In the genomic region with DNA sequence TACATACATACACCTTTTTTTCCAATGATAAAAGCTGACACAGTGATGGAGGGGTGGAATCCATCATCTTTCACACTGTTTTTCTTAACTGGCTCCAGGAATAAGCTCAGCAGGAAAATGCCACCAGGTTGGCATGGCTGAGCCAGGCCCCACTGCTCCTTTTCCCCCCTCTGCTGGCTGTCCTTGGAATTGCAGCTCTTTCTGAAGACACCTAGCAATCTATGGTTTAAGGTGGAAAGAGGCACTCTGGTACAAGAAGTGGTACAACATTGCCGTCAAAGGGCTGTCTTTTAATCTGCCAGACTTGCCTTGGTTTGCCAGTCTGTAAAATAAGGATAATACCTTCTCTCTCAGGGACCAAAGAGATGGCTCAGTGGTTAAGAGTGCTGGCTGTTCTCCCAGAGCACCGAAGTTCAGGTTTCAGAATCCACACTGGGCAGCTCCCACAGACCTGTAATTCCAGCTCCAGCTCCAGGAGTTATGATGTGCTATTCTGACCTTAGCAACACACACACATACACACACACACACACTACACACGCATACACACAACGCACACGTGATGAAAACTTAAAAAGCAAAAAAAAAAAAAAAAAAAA, we compare ENCODE assay signal across 7 mouse cellular contexts. TPM values are rescaled to one million over a fixed set of nuclear protein-coding genes. Genes with fewer than 3 reads are reported as not detected.
DNase-seq lines count a peak whose midpoint lies in the region; ATAC-seq and TF ChIP-seq lines count a peak whose summit lies in the region.

No protein-coding gene starts in this region.

- peak; percentile 37 for TF ChIP-seq CTCF in bone marrow macrophage, adult 2 months (IDR thresholded peaks at IDR 0.05; ENCODE audit: low read depth, low read length)
- peak; percentile 73 for TF ChIP-seq CTCF in embryonic fibroblast, embryonic 13.5 days (IDR thresholded peaks at IDR 0.05; ENCODE audit: borderline replicate concordance, insufficient read depth, low read length)

- peaks cover 5% of the 10 kb centered on the region for H3K4me1 ChIP-seq in bone marrow macrophage, adult 2 months (ENCODE audit: control insufficient read depth, insufficient read depth, low read length)
- H3K4me1 ChIP-seq in embryonic fibroblast, embryonic 13.5 days (ENCODE audit: control insufficient read depth, insufficient read depth, low read length): no peaks in the 10 kb centered on the region
- H3K4me1 ChIP-seq in midbrain, embryonic 13.5 days (replicated peaks): no peaks in the 10 kb centered on the region

- peaks cover 3% of the 10 kb centered on the region; the same call in 1 of the 2 replicates for H3K36me3 ChIP-seq in midbrain, embryonic 13.5 days

- DNase-seq in MEL-GATA-1-ER (ENCODE audit: extremely low read depth, low read depth): peak; percentile 43
- DNase-seq in heart, postnatal 36 days: peak; percentile 82 to 92
- peak; percentile 53 for DNase-seq in left cerebral cortex, adult 11 months (ENCODE audit: low spot score)
- peak; percentile 67 for DNase-seq in spleen, adult 12 weeks (ENCODE audit: low spot score)

- 71% methylated on average over 5 of the region's 5 CpGs for WGBS in midbrain, embryonic 13.5 days

- H3K27ac ChIP-seq in bone marrow macrophage, adult 2 months (ENCODE audit: insufficient read depth, low read depth, low read length): no peak overlapping the region
- no peak overlapping the region for H3K27ac ChIP-seq in embryonic fibroblast, embryonic 13.5 days (ENCODE audit: insufficient read depth, low read length)
- H3K27ac ChIP-seq in midbrain, embryonic 13.5 days: no peak overlapping the region

- H3K9me3 ChIP-seq in midbrain, embryonic 13.5 days: no peaks in the 10 kb centered on the region

- no peak for TF ChIP-seq POLR2A in bone marrow macrophage, adult 2 months (IDR thresholded peaks at IDR 0.05; ENCODE audit: borderline replicate concordance, low read depth, low read length)
- TF ChIP-seq POLR2A in embryonic fibroblast, embryonic 13.5 days (IDR thresholded peaks at IDR 0.05; ENCODE audit: low read depth, low read length): no peak

- no peaks in the 10 kb centered on the region for H3K27me3 ChIP-seq in midbrain, embryonic 13.5 days

- no peak overlapping the region for H3K4me2 ChIP-seq in midbrain, embryonic 13.5 days (replicated peaks)

- intact Hi-C loops in heart, postnatal 36 days (cut with DNase I): loop anchor here (1.0 to 5.0 kb wide), 2 partner anchors 50 to 65 kb away; a partner anchor contains a TSS

- ATAC-seq in midbrain, embryonic 13.5 days: 0 out of 2 replicates have a peak, but pooled peaks have one; percentile 48

- H3K4me3 ChIP-seq in bone marrow macrophage, adult 2 months (ENCODE audit: insufficient read depth, low read length): no peak overlapping the region
- H3K4me3 ChIP-seq in embryonic fibroblast, embryonic 13.5 days (ENCODE audit: insufficient read depth, low read length): no peak overlapping the region
- no peak overlapping the region for H3K4me3 ChIP-seq in midbrain, embryonic 13.5 days (replicated peaks)

- H3K9ac ChIP-seq in midbrain, embryonic 13.5 days (replicated peaks): no peak overlapping the region

RNA-seq across cellular contexts. Expression of a gene that starts 25.9 kb away (rescaled TPM):
- 12.5 and 15.2 TPM in 2 replicates for polyA plus RNA-seq in bone marrow macrophage, adult 2 months (2012; ENCODE audit: insufficient read depth, insufficient read length, missing spikeins)
- 27.0 and 38.4 TPM in 2 replicates for polyA plus RNA-seq in embryonic fibroblast, embryonic 13.5 days (2011; ENCODE audit: insufficient read length, low read depth, missing spikeins)
- total RNA-seq in heart, postnatal 36 days (2021): 10 to 100 TPM; 22.0 to 22.8 TPM
- 32.2 and 36.7 TPM in 2 replicates for polyA plus RNA-seq in midbrain, embryonic 13.5 days (2015; fragmentation: Nextera tagmentation; extraction: Ambion mirVana)

RNA-seq across cellular contexts. Expression of a gene that starts 31.1 kb away (rescaled TPM):
- 148 and 154 TPM in 2 replicates for polyA plus RNA-seq in bone marrow macrophage, adult 2 months (2012; ENCODE audit: insufficient read depth, insufficient read length, missing spikeins)
- 178 and 208 TPM in 2 replicates for polyA plus RNA-seq in embryonic fibroblast, embryonic 13.5 days (2011; ENCODE audit: insufficient read length, low read depth, missing spikeins)
- total RNA-seq in heart, postnatal 36 days (2021): 10 to 100 TPM; 64.0 to 74.5 TPM
- 244 and 250 TPM in 2 replicates for polyA plus RNA-seq in midbrain, embryonic 13.5 days (2015; fragmentation: Nextera tagmentation; extraction: Ambion mirVana)

RNA-seq across cellular contexts. Expression of a gene that starts 51.2 kb away (rescaled TPM):
- polyA plus RNA-seq in bone marrow macrophage, adult 2 months (2012; ENCODE audit: insufficient read depth, insufficient read length, missing spikeins): 0.64 TPM in 1 of 2 replicates, not detected in the other
- polyA plus RNA-seq in embryonic fibroblast, embryonic 13.5 days (2011; ENCODE audit: insufficient read length, low read depth, missing spikeins): 1.3 and 1.8 TPM in 2 replicates
- total RNA-seq in heart, postnatal 36 days (2021): 1 to 10 TPM; 7.2 to 7.9 TPM
- polyA plus RNA-seq in midbrain, embryonic 13.5 days (2015; fragmentation: Nextera tagmentation; extraction: Ambion mirVana): 15.3 and 28.0 TPM in 2 replicates
